Mouse (Mus musculus): ENCODE results near the gene Gm20388.
"Not testable (repeated sequence)": the region's sequence is repeated elsewhere in the genome, so short reads cannot be mapped to it uniquely, and the experiment has no call there.

The Gm20388 gene

DNA sequence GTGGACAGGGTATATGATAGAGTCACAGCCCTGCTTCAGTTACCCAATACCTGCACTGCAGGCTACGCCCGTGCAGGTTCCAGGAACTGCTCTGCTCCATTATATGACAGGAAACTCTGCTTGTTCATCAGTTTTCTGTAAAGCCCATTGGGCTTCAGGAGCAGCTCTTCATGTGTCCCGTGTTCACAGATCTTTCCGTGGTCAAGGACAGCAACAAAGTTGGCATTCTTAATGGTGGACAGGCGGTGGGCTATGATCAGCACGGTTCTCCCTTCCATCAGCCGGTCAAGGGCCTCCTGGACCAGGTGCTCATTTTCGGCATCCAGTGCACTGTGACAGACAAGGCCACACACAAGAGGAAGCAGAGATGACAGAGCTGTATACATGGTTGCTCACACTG lies 4043.6 kb downstream of the Gm20388 start:
- no peak for DNase-seq (ENCODE audit: inconsistent ontology term)

DNA sequence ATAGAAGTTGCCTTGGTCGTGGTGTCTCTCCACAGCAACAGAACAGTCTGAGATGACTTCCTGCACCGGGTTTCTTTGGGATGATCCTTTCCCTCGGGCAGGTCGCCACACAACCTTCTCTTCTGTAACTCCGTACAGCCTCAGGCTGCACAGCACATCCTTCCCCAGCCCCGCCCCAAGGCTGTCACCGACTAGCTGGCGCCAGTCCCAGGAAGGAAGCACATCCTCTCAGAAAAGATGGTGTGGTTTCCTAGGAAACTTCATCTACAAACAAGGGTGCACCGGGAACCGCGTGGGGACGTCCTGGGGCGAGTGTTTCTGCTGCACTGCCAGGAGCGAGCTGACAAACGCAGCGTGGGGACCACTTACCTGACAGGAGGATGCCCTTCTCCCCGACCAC lies 4047.5 kb downstream of the Gm20388 start:
- DNase-seq (ENCODE audit: inconsistent ontology term), result no peak

DNA sequence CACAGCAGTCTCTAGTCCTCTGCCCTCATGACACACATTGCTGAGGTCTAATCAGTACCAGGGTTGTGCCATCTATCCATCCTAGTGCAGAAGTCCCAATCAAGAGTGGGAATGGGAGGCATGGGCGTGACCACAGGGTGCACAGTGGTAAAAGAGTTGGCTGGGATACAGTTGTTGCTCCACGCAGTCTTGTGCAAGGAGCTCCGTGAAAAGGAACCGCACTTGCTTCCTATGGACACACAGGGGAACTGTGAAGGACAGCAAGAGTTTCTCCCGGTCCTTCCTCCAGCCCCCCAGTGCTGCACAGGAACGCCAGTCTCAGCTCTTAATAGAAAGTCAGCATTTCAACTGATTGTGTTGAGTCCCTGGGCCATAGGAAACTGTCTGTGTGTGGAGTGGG lies 4048.8 kb downstream of the Gm20388 start:
- no peak for DNase-seq (ENCODE audit: inconsistent ontology term)

DNA sequence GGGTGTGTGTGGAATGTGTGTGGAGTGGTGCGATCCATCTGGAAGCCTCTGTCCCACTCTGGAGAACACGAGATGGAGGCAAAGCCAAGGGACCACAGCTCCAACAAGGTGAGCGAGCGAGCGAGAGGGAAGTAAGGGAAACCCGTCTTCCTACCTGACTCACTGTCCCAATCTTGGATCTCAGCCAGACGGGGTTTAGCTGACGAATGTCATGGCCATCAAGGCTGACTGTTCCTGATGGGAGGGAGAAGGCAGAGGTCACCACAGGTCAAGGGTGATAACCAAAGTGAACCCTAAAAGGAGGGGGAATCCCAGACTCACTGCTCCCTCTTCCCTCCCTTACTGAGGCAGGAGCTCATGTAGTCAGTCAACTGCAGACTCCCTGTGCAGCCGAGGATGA lies 4049.4 kb downstream of the Gm20388 start:
- DNase-seq (ENCODE audit: inconsistent ontology term), result no peak

GRCm38 (mm10) chr8:123960556-123960955 lies 4049.9 kb downstream of the Gm20388 start:
- DNase-seq (ENCODE audit: inconsistent ontology term), result not testable (repeated sequence)

DNA sequence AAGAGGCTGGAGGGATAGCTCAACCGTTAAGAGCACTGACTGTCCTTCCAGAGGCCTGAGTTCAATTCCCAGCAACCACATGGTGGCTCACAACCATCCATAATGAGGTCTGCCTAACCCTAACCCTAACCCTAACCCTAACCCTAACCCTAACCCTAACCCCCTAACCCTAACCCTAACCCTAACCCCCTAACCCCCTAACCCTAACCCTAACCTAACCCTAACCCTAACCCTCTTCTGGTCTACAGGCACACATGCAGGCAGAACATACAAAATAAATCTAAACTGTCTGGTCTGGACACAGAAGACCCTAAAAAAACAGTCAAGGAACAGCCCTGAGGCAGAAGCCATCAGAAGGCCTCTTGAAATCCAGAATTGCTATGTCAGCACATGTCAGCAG lies 4050.7 kb downstream of the Gm20388 start:
- no peak for DNase-seq (ENCODE audit: inconsistent ontology term)

DNA sequence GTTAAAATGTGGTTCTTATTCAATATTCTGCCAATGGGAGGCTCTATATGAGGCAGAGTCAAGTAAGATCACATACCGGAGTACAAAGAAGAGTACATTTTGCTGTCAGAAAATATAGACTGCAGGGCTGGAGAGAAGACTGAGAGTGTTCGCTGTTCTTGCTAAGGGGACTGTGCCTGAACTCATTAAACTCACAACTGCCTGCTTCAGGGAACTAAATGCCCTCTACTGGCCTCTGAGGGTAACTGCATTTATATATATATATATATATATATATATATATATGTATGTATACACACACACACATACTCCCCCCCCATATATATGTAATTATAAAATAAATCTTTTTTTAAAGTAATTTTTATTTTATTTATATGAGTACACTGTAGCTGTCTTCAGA lies 4056.3 kb downstream of the Gm20388 start:
- no peak for DNase-seq (ENCODE audit: inconsistent ontology term)

- no peak for DNase-seq (ENCODE audit: inconsistent ontology term)
Measured at GRCm38 (mm10) chr8:123973495-123973894, 4062.9 kb downstream of the Gm20388 start.

DNA sequence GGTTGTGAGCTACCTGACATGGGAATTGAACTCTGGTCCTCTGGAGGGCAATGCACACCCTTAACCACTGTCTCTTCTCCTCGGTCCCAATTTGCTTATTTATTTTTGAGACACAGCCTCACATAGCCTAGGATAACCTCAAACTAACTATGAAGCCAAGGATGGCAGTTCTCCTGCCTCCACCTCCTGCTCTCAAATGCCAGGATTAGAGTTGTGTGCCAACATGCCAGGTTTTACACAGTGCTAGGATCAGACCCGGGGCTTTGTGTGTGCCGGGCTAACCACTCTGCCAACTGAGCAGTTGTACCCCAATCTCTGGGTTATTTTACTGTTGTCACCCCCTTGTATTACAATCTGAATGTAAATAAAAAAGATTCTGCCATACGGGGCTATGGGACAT lies 4066.9 kb downstream of the Gm20388 start:
- no peak for DNase-seq (ENCODE audit: inconsistent ontology term)

- DNase-seq (ENCODE audit: inconsistent ontology term), result peak; percentile 14
Measured at GRCm38 (mm10) chr8:123978166-123978838, 4067.7 kb downstream of the Gm20388 start.

GRCm38 (mm10) chr8:123978926-123979325 lies 4068.3 kb downstream of the Gm20388 start:
- no peak for DNase-seq (ENCODE audit: inconsistent ontology term)

DNA sequence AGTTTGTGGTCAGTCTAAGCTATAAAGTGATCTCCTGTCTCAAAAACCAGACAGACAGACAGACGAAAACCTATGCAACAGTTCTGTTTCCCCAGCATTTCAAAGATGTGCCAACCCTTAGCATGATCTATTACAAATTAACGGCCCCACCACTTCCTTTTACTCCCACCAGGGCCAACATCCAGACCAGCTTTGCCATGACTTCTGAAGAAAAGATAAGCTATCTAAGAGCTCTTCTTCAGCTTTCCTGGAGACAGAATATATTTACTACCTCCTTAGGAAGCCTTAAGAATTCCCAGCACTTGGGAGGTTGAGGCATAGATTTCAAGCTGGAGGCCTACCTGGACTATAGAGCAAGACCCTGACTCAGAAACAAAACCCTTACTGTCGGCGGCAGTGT lies 4069.6 kb downstream of the Gm20388 start:
- DNase-seq (ENCODE audit: inconsistent ontology term), result no peak

DNA sequence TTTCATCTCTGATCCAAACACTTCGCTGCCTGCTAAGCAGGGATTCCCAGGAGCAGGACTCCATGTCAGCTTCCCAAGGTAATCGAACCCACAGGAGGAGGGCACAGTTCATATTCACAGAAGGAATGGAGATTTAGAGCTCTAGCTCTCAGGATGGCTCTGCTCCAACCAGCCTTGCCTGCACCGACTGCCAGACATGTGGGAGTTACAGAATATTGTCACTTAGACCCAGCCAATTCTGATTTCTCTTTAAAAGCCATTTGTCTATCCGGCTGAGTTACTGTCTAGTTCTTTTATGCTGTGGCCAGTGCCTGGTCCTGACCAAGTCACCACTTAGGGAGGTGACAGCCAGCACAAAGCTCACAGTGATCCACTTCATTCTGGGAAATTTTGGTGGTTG lies 4071.0 kb downstream of the Gm20388 start:
- DNase-seq (ENCODE audit: inconsistent ontology term), result no peak

- DNase-seq (ENCODE audit: inconsistent ontology term), result no peak
Measured at GRCm38 (mm10) chr8:123982291-123982793, 4071.7 kb downstream of the Gm20388 start.

DNA sequence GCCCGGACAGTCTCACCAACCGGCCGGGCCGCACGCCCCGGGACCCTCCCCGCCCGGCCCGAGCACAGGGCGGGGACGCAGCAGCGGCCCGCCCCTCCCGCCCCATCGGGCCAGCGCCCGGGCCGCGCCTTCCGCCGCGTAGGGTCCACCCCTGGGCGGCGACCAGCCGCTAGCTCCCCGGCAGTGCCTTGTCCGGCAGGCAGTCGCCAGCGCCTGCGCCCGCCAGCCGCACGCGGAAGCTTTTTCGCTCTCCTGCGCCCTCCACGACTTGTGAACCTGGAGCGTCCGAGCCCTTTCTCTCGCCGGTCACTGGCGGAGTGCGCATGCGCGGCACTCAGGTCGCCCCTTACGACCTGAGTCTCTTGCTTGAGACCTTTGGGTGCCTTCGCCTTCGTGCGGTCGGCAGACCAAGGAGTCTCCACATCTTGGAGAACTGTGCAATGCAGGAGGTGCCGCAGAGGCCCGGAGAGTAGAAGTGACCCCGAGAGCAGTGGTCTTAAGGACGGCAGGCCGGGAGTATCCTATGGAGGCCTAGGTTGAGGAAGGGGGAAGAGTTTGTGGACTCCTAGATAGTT lies 4072.3 kb downstream of the Gm20388 start, which contains the start of gene Abcb10:
Gene Abcb10 (minus strand): TSS at position 297 of the 575 bp plus-strand sequence.
- peak; percentile 95 for DNase-seq (ENCODE audit: inconsistent ontology term)

GRCm38 (mm10) chr8:123988605-123989038 lies 4078.0 kb downstream of the Gm20388 start:
- DNase-seq (ENCODE audit: inconsistent ontology term), result no peak

DNA sequence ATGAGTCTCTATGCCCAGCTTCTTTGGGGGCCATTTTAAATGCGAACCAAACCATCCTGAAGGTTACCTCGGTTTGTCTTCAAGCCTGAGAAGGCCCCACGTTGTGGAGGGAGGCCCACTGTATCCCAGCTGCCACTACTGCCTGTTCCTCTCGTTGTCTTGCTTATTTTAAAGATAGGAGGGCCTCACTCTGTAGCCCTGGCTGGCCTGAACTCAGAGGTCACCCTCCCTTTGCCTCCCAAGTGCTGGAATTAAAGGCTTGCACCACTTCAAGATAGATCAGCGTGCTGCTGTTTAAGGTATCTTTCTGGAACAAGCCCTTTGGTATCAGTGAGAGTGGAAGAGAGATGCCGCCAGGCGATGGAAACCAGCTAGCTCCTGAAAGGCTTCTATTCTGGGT lies 4078.5 kb downstream of the Gm20388 start:
- DNase-seq (ENCODE audit: inconsistent ontology term), result no peak

DNA sequence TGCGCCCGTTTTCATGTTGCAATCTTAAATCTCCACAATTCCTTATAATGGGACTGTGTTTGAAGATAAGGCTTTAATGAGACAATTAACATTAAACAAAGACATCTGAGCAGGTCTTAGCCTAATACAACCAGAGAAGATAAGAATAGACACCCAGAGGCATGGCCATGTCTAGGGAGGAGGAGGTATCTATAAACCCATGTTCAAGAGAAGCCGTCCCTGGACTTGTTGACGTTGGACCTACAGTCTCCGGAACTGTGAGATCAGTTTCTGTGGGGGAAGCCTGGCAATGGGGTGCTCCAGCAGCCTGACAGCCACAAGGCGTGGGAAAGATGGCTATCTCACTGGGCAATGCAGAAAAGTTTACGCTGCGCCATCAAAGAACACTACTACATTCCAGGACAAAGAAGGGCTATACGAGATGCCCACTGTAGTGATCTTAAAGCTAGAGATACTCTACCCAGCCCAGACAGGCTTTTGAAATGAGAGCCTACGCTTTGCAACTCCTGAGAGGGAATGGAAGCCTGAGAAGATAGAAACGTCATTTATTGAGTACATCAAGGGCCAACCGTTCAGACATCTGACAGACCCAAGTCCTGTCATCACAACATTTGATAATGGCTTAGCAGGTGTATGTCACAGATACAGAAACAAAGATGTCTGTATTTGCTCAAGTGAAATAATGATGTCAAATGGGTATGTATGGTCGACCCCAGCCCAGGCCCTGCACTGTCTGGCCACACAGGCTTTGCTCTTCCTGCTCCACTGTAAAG lies 4079.8 kb downstream of the Gm20388 start:
- no peak for DNase-seq (ENCODE audit: inconsistent ontology term)

DNA sequence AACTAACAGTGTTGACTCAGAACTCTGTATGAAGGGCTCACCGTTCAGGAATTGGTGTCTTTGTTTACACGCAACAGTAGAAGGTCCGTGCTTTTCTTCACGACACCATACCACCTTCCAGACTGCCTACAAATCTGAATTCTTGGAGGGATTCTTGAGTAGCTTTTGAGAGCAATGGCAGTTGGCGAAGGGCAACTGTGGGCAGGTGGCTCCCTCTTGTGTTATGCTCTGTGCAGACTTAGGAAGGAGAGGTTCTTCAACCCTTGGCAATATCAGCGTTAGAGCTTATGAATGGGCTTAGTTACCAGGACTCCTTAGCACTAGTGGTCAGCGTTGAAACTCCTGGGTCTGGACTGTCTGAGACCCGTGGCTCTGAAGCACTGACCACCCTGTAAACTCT lies 4081.9 kb downstream of the Gm20388 start:
- DNase-seq (ENCODE audit: inconsistent ontology term), result peak; percentile 74

GRCm38 (mm10) chr8:123993597-123993996 lies 4083.0 kb downstream of the Gm20388 start:
- DNase-seq (ENCODE audit: inconsistent ontology term), result no peak

DNA sequence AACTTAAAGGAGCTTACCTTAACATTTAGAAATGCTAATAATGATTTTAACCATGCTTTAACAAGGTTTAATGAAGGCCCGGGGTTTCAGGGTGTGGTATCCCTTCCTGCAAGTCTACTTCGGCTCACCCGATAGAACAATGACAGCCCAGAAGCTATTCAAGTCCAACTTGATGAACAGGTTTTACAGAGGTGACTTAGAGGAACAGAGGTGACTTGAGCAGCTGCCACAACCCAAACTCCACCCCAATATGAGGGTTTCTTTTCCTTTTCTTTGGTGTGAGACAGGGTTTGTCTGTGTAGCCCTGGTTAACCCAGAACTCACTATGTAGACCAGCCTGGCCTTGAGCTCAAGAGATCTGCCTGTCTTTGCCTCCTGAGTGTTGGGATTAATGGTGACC lies 4083.4 kb downstream of the Gm20388 start:
- DNase-seq (ENCODE audit: inconsistent ontology term), result no peak

DNA sequence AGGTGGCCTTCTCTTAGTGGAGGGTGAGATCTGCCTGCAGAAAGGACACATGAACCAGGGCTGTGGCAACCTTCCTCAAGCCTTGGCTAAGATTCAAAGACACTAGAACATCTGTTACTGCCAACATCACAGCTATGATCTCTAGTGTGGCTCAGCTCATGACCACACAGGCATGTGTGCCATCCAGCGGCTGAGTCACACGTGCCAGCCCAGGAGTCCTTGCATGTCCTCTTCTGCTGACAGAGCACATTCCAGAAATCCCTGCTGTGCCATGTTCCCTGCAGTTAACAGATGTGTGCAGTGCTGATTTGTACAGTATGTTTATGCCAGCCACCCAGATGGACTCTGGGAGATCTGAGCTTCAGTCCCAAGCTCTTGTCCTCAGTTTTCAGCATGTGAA lies 4088.9 kb downstream of the Gm20388 start:
- DNase-seq (ENCODE audit: inconsistent ontology term), result no peak

Measured in Muller cell, postnatal 12 days (primary cell).